Mouse (Mus musculus) ES-E14 (cell line): ENCODE data around the gene Cd300ld4. TPM values are rescaled to one million over a fixed set of nuclear protein-coding genes. Genes with fewer than 3 reads are reported as not detected.
"Not testable (repeated sequence)": the region's sequence is repeated elsewhere in the genome, so short reads cannot be mapped to it uniquely, and the experiment has no call there.

Source experiments
- DNase-seq: peaks from one replicate; pipeline ENCODE4 v3.0.0-alpha.2; 2013; ENCODE audit warnings: low read depth, low spot score
- H3K27ac ChIP-seq: 2 replicates; pipeline ENCODE4 v1.5.1; 2012; ENCODE audit warnings: low read depth, mild to moderate bottlenecking, low read length, moderate library complexity, mixed read lengths; ENCODE audit not compliant: poor library complexity, insufficient read depth, severe bottlenecking
- H3K36me3 ChIP-seq: 2 replicates; pipeline ENCODE4 v1.6.1; 2012; ENCODE audit warnings: mild to moderate bottlenecking, low read length, moderate library complexity, mixed read lengths; ENCODE audit not compliant: control insufficient read depth, poor library complexity, insufficient read depth, severe bottlenecking
- H3K4me1 ChIP-seq, 2 experiments: fragments of 150-350 bp in 1 of 2; sonication (generic) in 1 of 2; 2 replicates each; pipeline ENCODE4 v1.6.1; 2012; ENCODE audit warnings: low read length in 2 of 2, mild to moderate bottlenecking in 1 of 2, mixed read lengths in 1 of 2; ENCODE audit not compliant: control insufficient read depth in 2 of 2, insufficient read depth in 2 of 2, poor library complexity in 1 of 2
- H3K4me3 ChIP-seq, 2 experiments: fragments of 150-350 bp in 1 of 2; sonication (generic) in 1 of 2; 2 replicates each; pipeline ENCODE4 v1.5.1; 2012; ENCODE audit warnings: low read length in 2 of 2, low read depth in 1 of 2, mild to moderate bottlenecking in 1 of 2, mixed read lengths in 1 of 2; ENCODE audit not compliant: insufficient read depth in 1 of 2, poor library complexity in 1 of 2, severe bottlenecking in 1 of 2
- H3K9ac ChIP-seq: 2 replicates; pipeline ENCODE4 v1.6.1; 2012; ENCODE audit warnings: low read depth, mild to moderate bottlenecking, low read length, mixed read lengths; ENCODE audit not compliant: poor library complexity, insufficient read depth, severe bottlenecking
- H3K9me3 ChIP-seq: fragments of 150-350 bp; sonication (generic); 2 replicates; pipeline ENCODE4 v1.6.1; 2012; ENCODE audit warnings: low read depth, mild to moderate bottlenecking, low read length; ENCODE audit not compliant: control insufficient read depth, insufficient read depth
- CHD2 ChIP-seq: IDR thresholded peaks from 2 replicates; pipeline ENCODE4 v1.6.1; 2014; ENCODE audit warnings: mild to moderate bottlenecking, low read depth, low read length, inconsistent platforms
- HCFC1 ChIP-seq: IDR thresholded peaks from 2 replicates; pipeline ENCODE4 v1.6.1; 2012; ENCODE audit warnings: low read length, inconsistent platforms, borderline replicate concordance; ENCODE audit not compliant: insufficient read depth
- MAFK ChIP-seq: IDR thresholded peaks from 2 replicates; pipeline ENCODE4 v1.6.1; 2014; ENCODE audit warnings: mild to moderate bottlenecking, low read depth, low read length, inconsistent platforms; ENCODE audit not compliant: insufficient read depth
- ZC3H11A ChIP-seq: IDR thresholded peaks from 2 replicates; pipeline ENCODE4 v1.6.1; 2012; ENCODE audit warnings: low read depth, mild to moderate bottlenecking, inconsistent platforms, low read length, borderline replicate concordance
- ZNF384 ChIP-seq: IDR thresholded peaks from 2 replicates; pipeline ENCODE4 v1.6.1; 2012; ENCODE audit warnings: low read depth, low read length, inconsistent platforms
- in situ Hi-C, 2 experiments: fragments of 600-800 bp; cut with MboI; formaldehyde crosslinking; loops; one replicate each; pipeline ENCODE4 v1.15.1; 2025; ENCODE audit warnings: low sequenced_read_pairs in 2 of 2, inconsistent platforms in 1 of 2; ENCODE audit not compliant: unreplicated experiment in 2 of 2
- total RNA-seq: library from RNA; depleted of rRNA; stranded (reverse); fragments of 300-350 nt; gene quantifications from 2 replicates; pipeline ENCODE4 v1.2.3, GENCODE M21; 2012

Cd300ld4 gene
- total RNA-seq, 1 experiment: not detected

DNA sequence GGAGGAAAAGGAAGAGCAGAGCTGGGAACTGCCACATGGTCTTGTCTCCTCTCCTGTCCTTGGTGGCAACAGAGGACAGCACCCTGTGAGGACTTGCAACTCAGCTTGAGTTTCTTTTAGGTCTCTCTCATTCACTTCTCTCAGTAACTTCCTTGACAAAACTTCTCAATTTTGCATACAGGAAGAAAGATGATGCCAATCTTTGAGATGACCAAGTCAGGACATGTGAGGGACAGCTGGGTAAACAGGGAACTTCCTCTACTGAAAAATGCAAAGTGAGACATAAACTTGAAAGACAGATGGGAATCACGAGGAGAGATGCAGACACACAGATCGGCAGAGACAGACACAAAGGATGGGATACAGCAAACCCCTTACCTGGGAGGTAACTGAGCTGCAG lies 21.4 kb upstream of the Cd300ld4 start, which contains the start of gene Cd300ld3:
Cd300ld3 (minus strand) TSS at position 151 of the 400 bp plus-strand sequence.
- H3K9me3 ChIP-seq: no peaks in the 10 kb centered on the region
- no peak within 1 kb of the TSS for H3K27ac ChIP-seq
- TF ChIP-seq ZNF384: no peak
- no peak for TF ChIP-seq ZC3H11A
- TF ChIP-seq MAFK: no peak
- no peak for TF ChIP-seq CHD2
- no peak for TF ChIP-seq HCFC1
- no peak for DNase-seq
- H3K36me3 ChIP-seq: no peaks in the 10 kb centered on the region
- H3K9ac ChIP-seq: no peak within 1 kb of the TSS
- H3K4me3 ChIP-seq: no peak within 1 kb of the TSS
- H3K4me1 ChIP-seq: peaks cover 0 to 3% of the 10 kb centered on the region in 2 experiments; a peak in 1 of 4 replicates
- in situ Hi-C loops: no loop called here

DNA sequence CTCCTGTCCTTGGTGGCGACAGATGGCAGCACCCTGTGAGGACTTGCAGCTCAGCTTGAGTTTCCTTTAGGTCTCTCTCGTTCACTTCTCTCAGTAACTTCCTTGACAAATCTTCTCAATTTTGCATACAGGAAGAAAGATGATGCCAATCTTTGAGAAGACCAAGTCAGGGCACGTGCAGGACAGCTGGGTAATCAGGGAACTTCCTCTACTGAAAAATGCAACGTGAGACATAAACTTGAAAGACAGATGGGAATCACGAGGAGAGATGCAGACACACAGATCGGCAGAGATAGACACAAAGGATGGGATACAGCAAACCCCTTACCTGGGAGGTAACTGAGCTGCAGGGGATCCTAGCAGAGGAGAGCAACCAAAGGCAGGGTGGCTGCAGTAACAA lies 10.9 kb upstream of the Cd300ld4 start, which contains the start of gene Cd300ld5:
Cd300ld5 (minus strand) TSS at position 101 of the 400 bp plus-strand sequence.
- H3K36me3 ChIP-seq, H3K9ac ChIP-seq, H3K4me1 ChIP-seq, in situ Hi-C loops, DNase-seq, H3K9me3 ChIP-seq, H3K4me3 ChIP-seq, H3K27ac ChIP-seq: not testable (repeated sequence)

GRCm38 (mm10) chr11:115016093-115016492 lies 10.7 kb downstream of the Cd300ld4 start, which contains the start of gene Cd300ld2:
Gene Cd300ld2, minus strand, starts transcription at chr11:115016193.
- H3K27ac ChIP-seq, DNase-seq, H3K4me3 ChIP-seq, H3K36me3 ChIP-seq, H3K9me3 ChIP-seq, in situ Hi-C loops, H3K9ac ChIP-seq, H3K4me1 ChIP-seq: not testable (repeated sequence)

- Histone ChIP-seq H3K9ac (no peak overlapping the region), H3K36me3 (no peaks in the 10 kb centered on the region), H3K9me3 (no peaks in the 10 kb centered on the region), H3K27ac (no peak overlapping the region), H3K4me1 (no peaks in the 10 kb centered on the region), H3K4me3 (no peak overlapping the region)
- in situ Hi-C loops: no loop called here
- TF ChIP-seq MAFK (no peak), ZC3H11A (no peak), HCFC1 (no peak), ZNF384 (no peak), CHD2 (no peak)
- DNase-seq: no peak
Measured at GRCm38 (mm10) chr11:115004070-115004469, 22.7 kb downstream of the Cd300ld4 start.

GRCm38 (mm10) chr11:115001474-115002040 lies 25.3 kb downstream of the Cd300ld4 start, which contains the start of gene Cd300c2:
Gene Cd300c2, minus strand, starts transcription at chr11:115001880.
- no peak within 1 kb of the TSS for H3K4me3 ChIP-seq
- TF ChIP-seq MAFK: no peak
- TF ChIP-seq CHD2: no peak
- in situ Hi-C loops: no loop called here
- no peaks in the 10 kb centered on the region for H3K9me3 ChIP-seq
- H3K36me3 ChIP-seq: no peaks in the 10 kb centered on the region
- no peak within 1 kb of the TSS for H3K27ac ChIP-seq
- DNase-seq: no peak
- H3K4me1 ChIP-seq: no peaks in the 10 kb centered on the region
- H3K9ac ChIP-seq: no peak within 1 kb of the TSS
